Mouse (Mus musculus) neural tube, embryonic 11.5 days (tissue): ENCODE results near the gene Ubtd1. TPM values are rescaled to one million over a fixed set of nuclear protein-coding genes. Genes with fewer than 3 reads are reported as not detected.
"Not testable (repeated sequence)": the region's sequence is repeated elsewhere in the genome, so short reads cannot be mapped to it uniquely, and the experiment has no call there.

ENCODE experiments used
- ATAC-seq: fragments of 200-750 bp; cut with Nextera tagmentation; 2 replicates; pipeline ENCODE4 v1.8.0; 2017; ENCODE audit warnings: moderate number of reproducible peaks, mild to moderate bottlenecking, moderate TSS enrichment, moderate library complexity; ENCODE audit not compliant: insufficient read depth, low FRiP score, low TSS enrichment
- DNase-seq: peaks from one replicate; pipeline ENCODE4 v3.0.0-alpha.2; 2015; ENCODE audit warnings: low spot score
- H3K27ac ChIP-seq: fragments of 300-500 bp; sonication (generic); 2 replicates; pipeline ENCODE4 v1.5.1; 2014; ENCODE audit warnings: low read depth, mild to moderate bottlenecking, low read length
- H3K27me3 ChIP-seq: fragments of 300-500 bp; sonication (generic); 2 replicates; pipeline ENCODE4 v1.6.1; 2014; ENCODE audit warnings: mild to moderate bottlenecking, low read length, mixed read lengths; ENCODE audit not compliant: control insufficient read depth, insufficient read depth
- H3K36me3 ChIP-seq: fragments of 300-500 bp; sonication (generic); 2 replicates; pipeline ENCODE4 v1.6.1; 2014; ENCODE audit warnings: mild to moderate bottlenecking, low read length, moderate library complexity, mixed read lengths; ENCODE audit not compliant: control insufficient read depth, insufficient read depth
- H3K4me1 ChIP-seq: fragments of 300-500 bp; sonication (generic); 2 replicates; pipeline ENCODE4 v1.6.1; 2014; ENCODE audit warnings: low read length, mixed read lengths; ENCODE audit not compliant: control insufficient read depth, insufficient read depth
- H3K4me2 ChIP-seq: fragments of 300-500 bp; sonication (generic); 2 replicates; pipeline ENCODE4 v1.6.1; 2014; ENCODE audit warnings: low read depth, mild to moderate bottlenecking, moderate library complexity
- H3K4me3 ChIP-seq: fragments of 300-500 bp; sonication (generic); 2 replicates; pipeline ENCODE4 v1.5.1; 2014; ENCODE audit warnings: low read depth, low read length
- H3K9ac ChIP-seq: fragments of 300-500 bp; sonication (generic); 2 replicates; pipeline ENCODE4 v1.6.1; 2014; ENCODE audit warnings: mild to moderate bottlenecking, low read length
- H3K9me3 ChIP-seq: fragments of 300-500 bp; sonication (generic); 2 replicates; pipeline ENCODE4 v1.6.1; 2016; ENCODE audit warnings: low read length; ENCODE audit not compliant: control insufficient read depth
- WGBS: fragments of 180-500 bp; shearing (Covaris S2); extraction: QIAGEN DNeasy Blood & Tissue Kit; methylation state at CpG from one replicate; pipeline ENCODE4 v1.1.7; 2014; 5-methylcytosine and 5-hydroxymethylcytosine counted together
- polyA plus RNA-seq: library from polyadenylated mRNA; unstranded; fragments of >200 nt; fragmentation: Nextera tagmentation; extraction: Ambion mirVana; gene quantifications from 2 replicates; pipeline ENCODE4 v1.2.1, GENCODE M21; 2014

Ubtd1 gene
- polyA plus RNA-seq, 1 experiment from 2014 or later = 9.9 TPM

- no peaks in the 10 kb centered on the region for H3K4me1 ChIP-seq
- no peak for ATAC-seq
- H3K9me3 ChIP-seq = no peaks in the 10 kb centered on the region
- H3K9ac ChIP-seq = no peak overlapping the region
- H3K4me3 ChIP-seq = no peak overlapping the region
- no peak overlapping the region for H3K27ac ChIP-seq
- no peaks in the 10 kb centered on the region; the same call in 1 of the 2 replicates for H3K36me3 ChIP-seq
- DNase-seq = no peak
- 91% methylated on average over 2 of the region's 2 CpGs for WGBS
- H3K27me3 ChIP-seq = no peaks in the 10 kb centered on the region
- H3K4me2 ChIP-seq = no peak overlapping the region
These were observed 93.5 kb downstream of the Ubtd1 start for GRCm38 (mm10) chr19:42075051-42075450.

- WGBS = 91% methylated on average over 16 of the region's 16 CpGs
- H3K36me3 ChIP-seq = no peaks in the 10 kb centered on the region; the same call in 1 of the 2 replicates
These were observed 94.4 kb downstream of the Ubtd1 start for GRCm38 (mm10) chr19:42075992-42076391.

GRCm38 (mm10) chr19:42078566-42078965 is 97.0 kb downstream of the Ubtd1 start:
- H3K36me3 ChIP-seq = no peaks in the 10 kb centered on the region; the same call in 1 of the 2 replicates
- H3K27me3 ChIP-seq = no peaks in the 10 kb centered on the region
- no peak overlapping the region for H3K9ac ChIP-seq
- 95% methylated on average over 8 of the region's 8 CpGs for WGBS
- ATAC-seq = no peak
- no peak overlapping the region for H3K27ac ChIP-seq
- no peak for DNase-seq
- H3K4me1 ChIP-seq = no peaks in the 10 kb centered on the region
- H3K9me3 ChIP-seq = no peaks in the 10 kb centered on the region
- H3K4me2 ChIP-seq = no peak overlapping the region
- H3K4me3 ChIP-seq = no peak overlapping the region

More at GRCm38 (mm10) chr19:42075992-42076391, 94.4 kb downstream of the Ubtd1 start:
- Histone ChIP-seq H3K4me1 (no peaks in the 10 kb centered on the region), H3K27me3 (no peaks in the 10 kb centered on the region), H3K4me2 (no peak overlapping the region), H3K9me3 (no peaks in the 10 kb centered on the region), H3K4me3 (no peak overlapping the region), H3K9ac (no peak overlapping the region), H3K27ac (no peak overlapping the region)
- DNase-seq (no peak), ATAC-seq (no peak)

DNA sequence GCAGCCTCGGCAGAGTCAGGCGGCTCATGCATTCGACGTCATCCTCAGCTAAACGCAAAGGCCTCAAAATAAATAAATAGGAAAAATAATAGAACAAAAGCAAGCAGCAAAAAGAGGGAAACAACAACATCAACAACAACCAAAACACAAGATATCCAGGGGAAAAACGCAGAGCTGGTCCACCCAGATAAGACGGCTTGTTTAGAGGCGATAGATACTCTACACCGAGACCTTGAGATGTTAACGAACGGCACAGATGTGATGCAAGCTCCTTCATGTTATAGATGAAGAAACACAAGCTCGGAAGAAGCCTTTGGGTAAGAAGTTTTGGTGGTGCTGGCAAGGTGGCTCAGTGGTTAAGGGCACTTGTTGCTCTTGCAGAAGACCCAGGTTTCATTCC is 97.4 kb downstream of the Ubtd1 start:
- WGBS = 93% methylated on average over 12 of the region's 12 CpGs
- no peaks in the 10 kb centered on the region for H3K4me1 ChIP-seq
- no peaks in the 10 kb centered on the region; the same call in 1 of the 2 replicates for H3K36me3 ChIP-seq
- no peaks in the 10 kb centered on the region for H3K9me3 ChIP-seq
- no peak for DNase-seq
- no peak overlapping the region for H3K4me3 ChIP-seq
- H3K4me2 ChIP-seq = no peak overlapping the region
- no peak for ATAC-seq
- H3K9ac ChIP-seq = no peak overlapping the region
- H3K27me3 ChIP-seq = no peaks in the 10 kb centered on the region
- H3K27ac ChIP-seq = no peak overlapping the region

GRCm38 (mm10) chr19:42079950-42080349 is 98.4 kb downstream of the Ubtd1 start:
- Histone ChIP-seq H3K4me2 (no peak overlapping the region), H3K27me3 (no peaks in the 10 kb centered on the region), H3K36me3 (no peaks in the 10 kb centered on the region; the same call in 1 of the 2 replicates), H3K4me3 (no peak overlapping the region), H3K9ac (no peak overlapping the region), H3K4me1 (no peaks in the 10 kb centered on the region), H3K9me3 (no peaks in the 10 kb centered on the region), H3K27ac (no peak overlapping the region)
- WGBS = 78% methylated on average over 5 of the region's 5 CpGs
- no peak for ATAC-seq
- no peak for DNase-seq

DNA sequence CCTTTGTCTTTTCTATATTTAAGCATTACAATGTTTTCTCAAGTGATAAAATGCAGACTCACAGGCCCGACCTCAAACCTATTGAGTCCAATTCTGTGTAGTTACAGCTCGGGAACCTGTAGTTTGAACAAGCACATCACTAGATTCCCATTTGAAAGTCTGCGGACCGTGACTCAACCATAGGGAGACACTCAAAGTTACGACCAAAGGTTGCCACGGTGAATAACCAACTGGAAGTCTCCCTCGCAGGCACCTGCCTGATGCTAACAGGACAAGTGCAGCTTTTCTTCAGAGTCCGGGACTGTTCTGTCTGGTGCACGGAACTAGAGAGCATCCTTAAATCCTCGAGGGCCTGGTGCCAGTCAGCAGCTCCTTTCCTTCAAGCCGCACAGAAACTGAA is 98.9 kb downstream of the Ubtd1 start:
- no peak for DNase-seq
- WGBS = 80% methylated on average over 11 of the region's 11 CpGs
- no peak overlapping the region for H3K4me3 ChIP-seq

DNA sequence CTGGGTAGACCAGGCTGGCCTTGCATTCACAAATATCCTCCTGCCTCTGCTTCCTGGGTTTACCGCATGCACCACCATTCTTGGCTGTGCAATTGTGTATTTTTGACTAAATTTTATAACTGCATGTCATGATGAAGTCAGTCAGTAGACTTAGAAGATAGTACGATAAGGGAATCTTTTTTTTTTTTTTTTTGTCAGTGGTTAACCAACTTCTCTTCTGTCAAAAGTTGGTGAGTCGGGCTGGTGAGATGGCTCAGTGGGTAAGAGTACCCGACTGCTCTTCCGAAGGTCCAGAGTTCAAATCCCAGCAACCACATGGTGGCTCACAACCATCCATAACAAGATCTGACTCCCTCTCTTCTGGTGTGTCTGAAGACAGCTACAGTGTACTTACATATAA is 100.0 kb downstream of the Ubtd1 start:
- H3K9ac ChIP-seq, H3K27ac ChIP-seq, DNase-seq, H3K9me3 ChIP-seq, H3K4me2 ChIP-seq, H3K4me3 ChIP-seq, ATAC-seq, H3K27me3 ChIP-seq, H3K36me3 ChIP-seq, H3K4me1 ChIP-seq: not testable (repeated sequence)
- 93% methylated on average over 5 of the region's 5 CpGs for WGBS

More for the DNA sequence above, 98.9 kb downstream of the Ubtd1 start:
- no peaks in the 10 kb centered on the region for H3K4me1 ChIP-seq
- no peaks in the 10 kb centered on the region; the same call in 1 of the 2 replicates for H3K36me3 ChIP-seq
- no peak overlapping the region for H3K9ac ChIP-seq
- no peak for ATAC-seq
- no peak overlapping the region for H3K4me2 ChIP-seq
- no peaks in the 10 kb centered on the region for H3K27me3 ChIP-seq
- no peak overlapping the region for H3K27ac ChIP-seq
- no peaks in the 10 kb centered on the region for H3K9me3 ChIP-seq

Other genes with a start within 250 kb of the Ubtd1 start
- gene Slit1, start 238.1 kb upstream of the Ubtd1 start, polyA plus RNA-seq = 15.3 and 17.0 TPM in 2 replicates
- gene Arhgap19, start 179.7 kb upstream of the Ubtd1 start, polyA plus RNA-seq = 37.0 and 37.3 TPM in 2 replicates
- gene Frat1, start 151.8 kb upstream of the Ubtd1 start, polyA plus RNA-seq = 8.6 and 8.9 TPM in 2 replicates
- 6.5 and 8.7 TPM in 2 replicates for gene Frat2, start 133.6 kb upstream of the Ubtd1 start, polyA plus RNA-seq
- gene Rrp12, start 85.6 kb upstream of the Ubtd1 start, polyA plus RNA-seq = 18.0 and 20.2 TPM in 2 replicates
- gene Pgam1, start 69.8 kb upstream of the Ubtd1 start, polyA plus RNA-seq = 824 and 860 TPM in 2 replicates
- 61.3 and 67.0 TPM in 2 replicates for gene Exosc1, start 48.3 kb upstream of the Ubtd1 start, polyA plus RNA-seq
- gene Zdhhc16, start 48.3 kb upstream of the Ubtd1 start, polyA plus RNA-seq = 66.8 and 69.2 TPM in 2 replicates
- 29.0 and 35.1 TPM in 2 replicates for gene Mms19, start 606 bp upstream of the Ubtd1 start, polyA plus RNA-seq
- 0.45 and 0.48 TPM in 2 replicates for gene Ankrd2, start 54.2 kb downstream of the Ubtd1 start, polyA plus RNA-seq
- gene Hoga1, start 63.8 kb downstream of the Ubtd1 start, polyA plus RNA-seq = 0.49 and 1.4 TPM in 2 replicates
- not detected in 2 replicates for gene 4933411K16Rik, start 70.5 kb downstream of the Ubtd1 start, polyA plus RNA-seq
- gene Morn4, start 104.6 kb downstream of the Ubtd1 start, polyA plus RNA-seq = 72.0 and 78.9 TPM in 2 replicates
- 28.9 and 29.6 TPM in 2 replicates for gene Pi4k2a, start 108.7 kb downstream of the Ubtd1 start, polyA plus RNA-seq
- 13.0 and 13.6 TPM in 2 replicates for gene Avpi1, start 147.3 kb downstream of the Ubtd1 start, polyA plus RNA-seq
- gene Marveld1, start 165.6 kb downstream of the Ubtd1 start, polyA plus RNA-seq = 9.2 and 10.1 TPM in 2 replicates
- gene Zfyve27, start 182.2 kb downstream of the Ubtd1 start, polyA plus RNA-seq = 21.1 and 23.7 TPM in 2 replicates
- 3.3 and 4.1 TPM in 2 replicates for gene Sfrp5, start 220.5 kb downstream of the Ubtd1 start, polyA plus RNA-seq